Mouse (Mus musculus) cerebellum, adult 8-10 months (tissue): ENCODE data around the gene Gm20870.
"Not testable (repeated sequence)": the region's sequence is repeated elsewhere in the genome, so short reads cannot be mapped to it uniquely, and the experiment has no call there.

Source experiments
- DNase-seq: peaks from one replicate; pipeline ENCODE4 v3.0.0; 2022

Gm20870 gene

GRCm38 (mm10) chrY:71691743-71692142, at the start of gene Gm20870:
Gene Gm20870 (plus strand): TSS chrY:71692043.
- not testable (repeated sequence) for DNase-seq
